Mouse (Mus musculus) embryonic fibroblast, embryonic 13.5 days (primary cell): ENCODE measurements around the gene Chil1. TPM values are rescaled to one million over a fixed set of nuclear protein-coding genes. Genes with fewer than 3 reads are reported as not detected.

Source experiments
- H3K27ac ChIP-seq: 2 replicates; pipeline ENCODE4 v1.5.1; 2012; ENCODE audit warnings: low read length, control low read depth, inconsistent platforms; ENCODE audit not compliant: insufficient read depth
- H3K4me1 ChIP-seq: 2 replicates; pipeline ENCODE4 v1.6.1; 2011; ENCODE audit warnings: low read length; ENCODE audit not compliant: control insufficient read depth, insufficient read depth
- H3K4me3 ChIP-seq: 2 replicates; pipeline ENCODE4 v1.5.1; 2011; ENCODE audit warnings: mild to moderate bottlenecking, control low read depth, low read length; ENCODE audit not compliant: insufficient read depth
- CTCF ChIP-seq: IDR thresholded peaks from 2 replicates; pipeline ENCODE4 v1.5.1; 2011; ENCODE audit warnings: mild to moderate bottlenecking, control low read depth, low read length, moderate library complexity, borderline replicate concordance; ENCODE audit not compliant: insufficient read depth
- POLR2A ChIP-seq: IDR thresholded peaks from 2 replicates; pipeline ENCODE4 v1.6.1; 2011; ENCODE audit warnings: low read depth, mild to moderate bottlenecking, control low read depth, low read length, moderate library complexity
- polyA plus RNA-seq: library from polyadenylated mRNA; stranded (reverse); fragments of >200 nt; gene quantifications from 2 replicates; pipeline ENCODE4 v1.2.4, GENCODE M21; 2011; ENCODE audit warnings: low read depth; ENCODE audit not compliant: missing spikeins, insufficient read length

Gene Chil1
- polyA plus RNA-seq, 1 experiment = 9.6 TPM

DNA sequence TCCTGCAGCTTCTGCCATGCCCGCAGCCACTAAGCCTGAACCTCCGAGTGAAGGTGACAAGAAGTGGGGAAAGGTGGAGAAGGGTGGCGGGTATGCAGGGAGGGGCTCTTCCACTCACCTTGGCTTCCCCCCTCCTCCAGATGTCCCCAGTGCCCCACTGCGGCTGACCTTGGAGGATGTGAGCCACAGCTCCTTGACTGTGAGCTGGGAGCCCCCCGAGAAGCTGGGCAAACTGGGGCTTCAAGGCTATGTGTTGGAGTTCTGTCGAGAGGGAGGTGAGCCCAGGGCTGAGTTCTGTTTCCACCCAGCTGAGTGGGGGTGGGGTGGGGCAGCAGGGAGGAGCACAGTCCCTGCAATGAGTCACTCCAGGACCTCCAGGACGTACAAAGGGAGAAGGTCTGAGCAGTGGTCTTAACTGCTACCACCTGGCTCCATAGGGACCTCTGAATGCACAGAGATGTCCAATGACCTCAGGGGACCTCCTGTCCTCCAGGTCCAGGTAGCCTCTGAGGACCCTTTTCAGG lies 11.8 kb downstream of the Chil1 start:
- no peak overlapping the region for H3K27ac ChIP-seq
- no peak overlapping the region for H3K4me3 ChIP-seq
- TF ChIP-seq CTCF (no peak), POLR2A (no peak)
- H3K4me1 ChIP-seq = peaks cover 15% of the 10 kb centered on the region

GRCm38 (mm10) chr1:134194298-134195022 lies 12.5 kb downstream of the Chil1 start:
- no peak for TF ChIP-seq POLR2A
- TF ChIP-seq CTCF = no peak
- no peak overlapping the region for H3K4me3 ChIP-seq
- no peak overlapping the region for H3K27ac ChIP-seq
- peaks cover 15% of the 10 kb centered on the region for H3K4me1 ChIP-seq

DNA sequence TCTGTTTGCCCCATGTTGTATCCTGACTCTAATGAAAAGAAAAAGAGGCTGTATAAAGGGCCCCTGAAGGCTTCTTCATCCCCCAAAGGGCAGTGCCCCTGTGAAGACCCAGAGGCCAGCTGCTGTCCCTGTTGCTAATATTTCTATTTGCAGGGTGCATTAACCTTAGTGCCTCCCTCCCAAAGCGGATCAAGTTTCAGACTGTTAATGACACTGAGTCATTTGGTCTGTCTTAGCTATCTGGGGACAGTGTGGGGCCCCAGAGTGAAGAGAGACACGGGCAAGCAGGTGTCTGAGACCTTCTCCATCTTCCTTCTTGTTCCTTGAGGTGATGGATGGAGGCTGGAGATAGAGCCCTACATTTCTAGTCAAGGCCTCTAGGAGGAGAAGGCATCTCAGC lies 13.1 kb downstream of the Chil1 start:
- no peak overlapping the region for H3K4me3 ChIP-seq
- TF ChIP-seq CTCF (no peak), POLR2A (no peak)
- peaks cover 15% of the 10 kb centered on the region for H3K4me1 ChIP-seq
- H3K27ac ChIP-seq = no peak overlapping the region

- Histone ChIP-seq H3K4me1 (peaks cover 15% of the 10 kb centered on the region), H3K4me3 (no peak overlapping the region), H3K27ac (no peak overlapping the region)
- TF ChIP-seq CTCF (no peak), POLR2A (no peak)
These were observed 13.6 kb downstream of the Chil1 start for GRCm38 (mm10) chr1:134195571-134195970.

DNA sequence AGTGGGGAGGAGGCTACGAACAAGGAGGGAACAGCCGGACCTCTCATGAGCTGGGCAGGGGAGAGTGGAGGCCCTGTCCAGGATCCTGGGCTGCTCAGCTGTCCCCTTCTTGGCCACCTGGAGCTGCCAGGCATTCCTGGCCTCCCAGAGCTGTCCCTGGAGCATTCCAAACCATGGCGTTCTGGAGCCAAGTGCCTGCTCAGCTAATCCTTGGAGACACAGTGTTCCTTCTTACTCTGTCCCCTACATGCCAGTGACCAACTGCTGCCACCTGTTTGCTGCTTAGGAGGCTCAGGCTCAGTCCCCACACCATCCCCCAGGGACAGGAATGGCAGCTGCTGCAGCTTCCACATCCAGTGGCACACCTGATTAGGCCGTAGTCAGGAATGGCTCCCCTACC lies 14.0 kb downstream of the Chil1 start:
- Histone ChIP-seq H3K4me3 (no peak overlapping the region), H3K27ac (no peak overlapping the region), H3K4me1 (peaks cover 15% of the 10 kb centered on the region)
- TF ChIP-seq POLR2A = no peak
- TF ChIP-seq CTCF = no peak

- H3K27ac ChIP-seq = no peak overlapping the region
- TF ChIP-seq CTCF (peak; percentile 49; the same call in 1 of the 2 replicates), POLR2A (no peak)
- H3K4me1 ChIP-seq = peaks cover 13% of the 10 kb centered on the region
- H3K4me3 ChIP-seq = no peak overlapping the region
These were observed 14.4 kb downstream of the Chil1 start for GRCm38 (mm10) chr1:134196386-134196785.

- no peak overlapping the region for H3K27ac ChIP-seq
- no peak overlapping the region for H3K4me3 ChIP-seq
- H3K4me1 ChIP-seq = peaks cover 8% of the 10 kb centered on the region
- TF ChIP-seq POLR2A = no peak
- no peak for TF ChIP-seq CTCF
These were observed 15.5 kb downstream of the Chil1 start for GRCm38 (mm10) chr1:134197325-134197982.

DNA sequence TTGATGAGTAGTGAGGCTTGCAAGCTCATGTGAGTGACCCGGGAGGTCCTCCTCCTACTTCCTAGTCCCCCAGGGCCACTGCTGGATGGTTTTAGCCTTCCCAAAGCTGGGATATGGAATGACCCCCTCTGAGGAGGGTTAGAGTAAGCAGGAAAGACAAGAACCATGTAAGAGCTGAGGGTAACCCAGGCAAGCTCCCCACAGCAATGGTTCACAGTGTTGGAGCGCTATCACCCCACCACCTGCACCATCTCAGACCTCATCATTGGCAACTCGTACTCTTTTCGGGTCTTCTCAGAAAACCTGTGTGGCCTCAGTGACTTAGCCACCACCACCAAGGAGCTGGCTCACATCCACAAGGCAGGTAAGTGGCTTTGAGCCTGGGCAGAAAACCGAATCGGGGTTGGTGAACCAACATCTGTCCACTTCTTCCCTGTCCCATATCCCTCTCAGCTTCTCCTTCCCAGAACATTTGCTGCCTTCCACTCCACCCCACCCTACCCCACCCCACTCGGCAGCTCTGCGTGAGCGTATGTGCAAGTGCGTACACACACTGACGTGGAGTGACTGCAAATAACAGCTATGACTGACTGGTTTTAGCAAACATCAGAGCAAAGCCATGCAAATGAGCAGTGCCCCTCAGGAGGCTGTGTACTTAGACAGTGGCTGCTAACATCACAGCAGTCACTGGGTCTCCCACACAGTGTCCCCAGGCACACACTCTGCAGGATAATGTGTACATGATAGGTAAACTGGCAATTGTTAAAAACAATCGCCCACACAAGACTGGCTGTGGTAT lies 16.4 kb downstream of the Chil1 start:
- TF ChIP-seq CTCF (no peak), POLR2A (no peak)
- Histone ChIP-seq H3K4me1 (peaks cover 3% of the 10 kb centered on the region), H3K4me3 (no peak overlapping the region), H3K27ac (no peak overlapping the region)

GRCm38 (mm10) chr1:134200481-134200880 lies 18.5 kb downstream of the Chil1 start:
- H3K4me3 ChIP-seq = no peak overlapping the region
- H3K4me1 ChIP-seq = no peaks in the 10 kb centered on the region; the same call in 1 of the 2 replicates
- no peak overlapping the region for H3K27ac ChIP-seq
- TF ChIP-seq CTCF = no peak
- no peak for TF ChIP-seq POLR2A
